Mouse (Mus musculus): Measurements from ENCODE around the gene Rpl13a. TPM values are rescaled to one million over a fixed set of nuclear protein-coding genes. Genes with fewer than 3 reads are reported as not detected.

The Rpl13a gene
- polyA plus RNA-seq, 1 experiment: 1,255 TPM

- Histone ChIP-seq H3K4me3 (replicated peaks; ENCODE audit: extremely low read depth, low read depth, low read length) (peak overlapping the region; percentile 98), H3K4me1 (ENCODE audit: control insufficient read depth, insufficient read depth, low read length) (peaks cover 13% of the 10 kb centered on the region; the same call in 1 of the 2 replicates)
- no peak for DNase-seq
- TF ChIP-seq CTCF (IDR thresholded peaks at IDR 0.05; ENCODE audit: insufficient read depth, low read length): no peak
- no peak for TF ChIP-seq POLR2A (IDR thresholded peaks at IDR 0.05; ENCODE audit: borderline replicate concordance, extremely low read depth, low read depth, low read length)
- 11% methylated on average over 12 of the region's 12 CpGs for WGBS
Measured at GRCm38 (mm10) chr7:45123186-45123570, 5.4 kb downstream of the Rpl13a start.

- no peak for DNase-seq
- H3K4me3 ChIP-seq (replicated peaks; ENCODE audit: extremely low read depth, low read depth, low read length): no peak overlapping the region
- TF ChIP-seq CTCF (IDR thresholded peaks at IDR 0.05; ENCODE audit: insufficient read depth, low read length): no peak
- TF ChIP-seq POLR2A (IDR thresholded peaks at IDR 0.05; ENCODE audit: borderline replicate concordance, extremely low read depth, low read depth, low read length): no peak
- H3K4me1 ChIP-seq (ENCODE audit: control insufficient read depth, insufficient read depth, low read length): peaks cover 13% of the 10 kb centered on the region; the same call in 1 of the 2 replicates
- 68% methylated on average over 15 of the region's 15 CpGs for WGBS
Measured at GRCm38 (mm10) chr7:45122561-45123185, 5.9 kb downstream of the Rpl13a start.

- TF ChIP-seq POLR2A (IDR thresholded peaks at IDR 0.05; ENCODE audit: borderline replicate concordance, extremely low read depth, low read depth, low read length): no peak
- Histone ChIP-seq H3K4me1 (ENCODE audit: control insufficient read depth, insufficient read depth, low read length) (peaks cover 9% of the 10 kb centered on the region; the same call in 1 of the 2 replicates), H3K4me3 (replicated peaks; ENCODE audit: extremely low read depth, low read depth, low read length) (peak overlapping the region; percentile 42)
- DNase-seq: no peak
Measured at GRCm38 (mm10) chr7:45121966-45122365, 6.6 kb downstream of the Rpl13a start.

- peak overlapping the region; percentile 42 for H3K4me3 ChIP-seq (replicated peaks; ENCODE audit: extremely low read depth, low read depth, low read length)
- DNase-seq: no peak
- H3K4me1 ChIP-seq (ENCODE audit: control insufficient read depth, insufficient read depth, low read length): peaks cover 8% of the 10 kb centered on the region; the same call in 1 of the 2 replicates
- WGBS: 21% methylated on average over 8 of the region's 8 CpGs
- peak; percentile 70; the same call in 1 of the 2 replicates for TF ChIP-seq POLR2A (IDR thresholded peaks at IDR 0.05; ENCODE audit: borderline replicate concordance, extremely low read depth, low read depth, low read length)
- no peak for TF ChIP-seq CTCF (IDR thresholded peaks at IDR 0.05; ENCODE audit: insufficient read depth, low read length)
Measured at GRCm38 (mm10) chr7:45121404-45121803, 7.2 kb downstream of the Rpl13a start.

GRCm38 (mm10) chr7:45119780-45120709 is 8.5 kb downstream of the Rpl13a start:
- DNase-seq: no peak
- Histone ChIP-seq H3K4me3 (replicated peaks; ENCODE audit: extremely low read depth, low read depth, low read length) (no peak overlapping the region), H3K4me1 (ENCODE audit: control insufficient read depth, insufficient read depth, low read length) (peaks cover 8% of the 10 kb centered on the region; the same call in 1 of the 2 replicates)
- TF ChIP-seq POLR2A (IDR thresholded peaks at IDR 0.05; ENCODE audit: borderline replicate concordance, extremely low read depth, low read depth, low read length) (no peak), CTCF (IDR thresholded peaks at IDR 0.05; ENCODE audit: insufficient read depth, low read length) (no peak)
- WGBS: 75% methylated on average over 5 of the region's 5 CpGs

GRCm38 (mm10) chr7:45118336-45118735 is 10.2 kb downstream of the Rpl13a start:
- Histone ChIP-seq H3K4me3 (replicated peaks; ENCODE audit: extremely low read depth, low read depth, low read length) (no peak overlapping the region), H3K4me1 (ENCODE audit: control insufficient read depth, insufficient read depth, low read length) (peaks cover 6% of the 10 kb centered on the region; the same call in 1 of the 2 replicates)
- no peak for DNase-seq
- no peak for TF ChIP-seq POLR2A (IDR thresholded peaks at IDR 0.05; ENCODE audit: borderline replicate concordance, extremely low read depth, low read depth, low read length)
- TF ChIP-seq CTCF (IDR thresholded peaks at IDR 0.05; ENCODE audit: insufficient read depth, low read length): no peak
- 77% methylated on average over 6 of the region's 6 CpGs for WGBS

GRCm38 (mm10) chr7:45117566-45117965 is 11.0 kb downstream of the Rpl13a start:
- no peak for DNase-seq
- no peak for TF ChIP-seq CTCF (IDR thresholded peaks at IDR 0.05; ENCODE audit: insufficient read depth, low read length)
- no peak for TF ChIP-seq POLR2A (IDR thresholded peaks at IDR 0.05; ENCODE audit: borderline replicate concordance, extremely low read depth, low read depth, low read length)
- Histone ChIP-seq H3K4me3 (replicated peaks; ENCODE audit: extremely low read depth, low read depth, low read length) (no peak overlapping the region), H3K4me1 (ENCODE audit: control insufficient read depth, insufficient read depth, low read length) (peaks cover 6% of the 10 kb centered on the region; the same call in 1 of the 2 replicates)
- WGBS: 77% methylated on average over 8 of the region's 8 CpGs

- WGBS: 80% methylated on average over 2 of the region's 2 CpGs
Measured at GRCm38 (mm10) chr7:45113476-45113875, 15.1 kb downstream of the Rpl13a start.

GRCm38 (mm10) chr7:45112529-45112928 is 16.0 kb downstream of the Rpl13a start:
- WGBS: 55% methylated on average over 3 of the region's 3 CpGs
- TF ChIP-seq POLR2A (IDR thresholded peaks at IDR 0.05; ENCODE audit: borderline replicate concordance, extremely low read depth, low read depth, low read length): no peak
- TF ChIP-seq CTCF (IDR thresholded peaks at IDR 0.05; ENCODE audit: insufficient read depth, low read length): no peak
- no peak for DNase-seq
- H3K4me3 ChIP-seq (replicated peaks; ENCODE audit: extremely low read depth, low read depth, low read length): no peak overlapping the region
- no peaks in the 10 kb centered on the region for H3K4me1 ChIP-seq (ENCODE audit: control insufficient read depth, insufficient read depth, low read length)

More at GRCm38 (mm10) chr7:45113476-45113875, 15.1 kb downstream of the Rpl13a start:
- Histone ChIP-seq H3K4me3 (replicated peaks; ENCODE audit: extremely low read depth, low read depth, low read length) (no peak overlapping the region), H3K4me1 (ENCODE audit: control insufficient read depth, insufficient read depth, low read length) (no peaks in the 10 kb centered on the region)
- no peak for TF ChIP-seq POLR2A (IDR thresholded peaks at IDR 0.05; ENCODE audit: borderline replicate concordance, extremely low read depth, low read depth, low read length)
- no peak for TF ChIP-seq CTCF (IDR thresholded peaks at IDR 0.05; ENCODE audit: insufficient read depth, low read length)
- DNase-seq: no peak

Data from lung, adult 2 months (tissue).